Mouse (Mus musculus) neutrophil, adult 5-6 weeks (primary cell): ENCODE data around the gene 4930453N24Rik. TPM values are rescaled to one million over a fixed set of nuclear protein-coding genes. Genes with fewer than 3 reads are reported as not detected.

Source experiments
- ATAC-seq: fragments of 151-379, 151-347 bp; 2 replicates; pipeline ENCODE4 v1.8.0; 2017; ENCODE audit warnings: mild to moderate bottlenecking, moderate TSS enrichment; ENCODE audit not compliant: insufficient number of reproducible peaks, poor library complexity, low FRiP score, severe bottlenecking; ENCODE audit errors: extremely low read depth
- total RNA-seq: library from RNA; stranded (forward); fragments of 200-1000 nt; gene quantifications from 2 replicates; pipeline ENCODE4 v1.2.3, GENCODE M21; 2017

Gene 4930453N24Rik
- total RNA-seq, 1 experiment from 2014 or later = 27.4 TPM

- ATAC-seq = no peak
Measured at GRCm38 (mm10) chr16:64737289-64737688, 33.7 kb downstream of the 4930453N24Rik start.

DNA sequence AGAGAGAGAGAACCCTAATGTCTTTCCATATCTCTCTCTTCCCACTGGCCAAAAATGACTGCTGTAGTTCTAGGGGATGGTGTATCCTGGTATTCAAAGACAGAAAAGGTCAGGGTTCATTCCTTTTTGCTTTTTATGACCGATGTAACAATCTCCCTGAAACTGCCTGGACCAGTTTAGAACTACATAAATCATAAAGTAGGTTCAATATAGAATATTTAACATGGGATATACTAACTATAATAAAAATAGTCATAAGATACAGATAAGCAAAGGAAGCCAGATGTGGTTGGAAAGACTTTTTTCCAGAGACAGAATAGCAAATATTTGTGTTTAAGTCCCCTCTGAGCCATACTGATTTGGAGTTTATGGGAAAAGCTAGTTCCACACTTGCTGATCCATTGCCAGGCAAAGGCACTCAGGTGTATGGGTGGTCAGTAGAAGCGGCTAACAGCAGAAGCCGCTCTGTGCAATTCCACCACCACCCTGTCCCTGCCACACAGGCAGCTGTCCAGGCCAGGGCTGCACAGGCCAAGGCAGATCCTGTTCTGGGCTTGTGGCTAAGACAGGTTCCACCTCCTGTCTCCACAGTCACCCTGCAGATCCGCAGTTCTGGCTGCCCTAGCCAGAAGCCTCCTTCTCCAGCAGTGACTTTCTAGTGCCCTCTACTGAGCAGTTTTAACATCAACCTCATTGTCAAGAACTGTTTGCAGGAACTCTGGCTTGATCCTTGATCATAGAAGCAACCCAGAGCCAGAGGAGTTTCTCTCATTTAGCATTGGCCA, 47.5 kb downstream of the 4930453N24Rik start:
- no peak for ATAC-seq

GRCm38 (mm10) chr16:64721542-64721941, 49.4 kb downstream of the 4930453N24Rik start:
- no peak for ATAC-seq

DNA sequence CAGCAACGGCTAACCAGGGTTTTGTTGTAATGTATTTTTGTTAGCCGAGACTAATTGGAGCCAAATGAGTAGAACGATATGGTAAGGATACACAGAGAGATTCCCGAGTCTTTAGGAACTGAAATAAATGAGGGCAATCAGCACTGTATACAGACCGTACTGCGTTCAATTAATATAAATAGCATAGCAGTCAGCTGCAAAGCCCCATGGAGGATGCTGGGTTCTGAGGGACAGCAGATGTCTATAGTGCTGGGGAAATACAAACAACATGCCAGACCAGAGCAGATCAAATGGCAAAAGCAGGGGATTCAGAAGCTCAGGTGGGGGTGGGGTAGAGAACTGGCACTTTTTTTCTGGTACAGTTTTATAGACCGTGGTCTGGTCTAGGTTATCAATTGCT, 51.9 kb downstream of the 4930453N24Rik start:
- ATAC-seq = no peak

GRCm38 (mm10) chr16:64717814-64718213, 53.1 kb downstream of the 4930453N24Rik start:
- ATAC-seq = no peak

DNA sequence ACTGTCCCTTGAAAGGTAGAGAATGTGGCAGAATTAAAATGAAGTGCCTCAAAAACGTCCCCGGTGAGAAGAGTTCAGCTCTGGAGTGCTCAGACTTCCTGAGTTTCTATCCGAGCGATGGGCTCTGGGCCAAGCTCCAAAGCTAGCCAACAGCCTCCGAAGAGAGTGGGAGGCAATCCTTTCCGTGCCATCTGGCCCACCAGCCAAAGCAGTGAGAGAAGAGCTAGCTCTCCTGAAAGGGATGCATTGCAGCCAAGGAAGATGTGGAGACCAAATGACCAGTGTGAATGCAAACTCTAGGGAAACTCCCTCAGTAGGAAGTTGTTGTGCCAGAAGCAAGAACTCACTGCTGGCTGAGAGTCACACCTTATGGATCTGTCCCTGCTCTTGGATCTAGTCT, 59.1 kb downstream of the 4930453N24Rik start:
- no peak for ATAC-seq

Other genes starting within 250 kb of the 4930453N24Rik start
- gene Csnka2ip, start 168.8 kb downstream of the 4930453N24Rik start, total RNA-seq = not detected in 2 replicates
- 19.4 and 21.5 TPM in 2 replicates for gene Zfp654, start 80.5 kb upstream of the 4930453N24Rik start, total RNA-seq
- gene Cggbp1, start 80.8 kb upstream of the 4930453N24Rik start, total RNA-seq = 102 and 103 TPM in 2 replicates